In genomic region chr10:34036587-34036986, GRCm38 (mm10) we compare ENCODE assay signal across 9 mouse cellular contexts. TPM values are rescaled to one million over a fixed set of nuclear protein-coding genes. Genes with fewer than 3 reads are reported as not detected.
A peak's percentile ranks its signal among the peaks of the same experiment; 100 is the strongest.
DNase-seq lines count a peak whose midpoint lies in the region; ATAC-seq and TF ChIP-seq lines count a peak whose summit lies in the region.
"Had no signal": no experiment of that assay in that cellular context is flagged by ENCODE, and none has a peak within 500 bp of the region (broad histone marks: within the 10 kb centered on the region; RNA-seq: fewer than 3 reads in every experiment).

No protein-coding gene starts in this region.

- WGBS in cerebellum, adult 2 months = 11% methylated on average over 5 of the region's 5 CpGs
- 12% methylated on average over 5 of the region's 5 CpGs for WGBS in liver, embryonic 11.5 days
- WGBS in liver, embryonic 12.5 days (ENCODE audit: insufficient replicate concordance) = 13% methylated on average over 5 of the region's 5 CpGs
- WGBS in kidney, postnatal 0 days = 11% methylated on average over 5 of the region's 5 CpGs
- WGBS in neural tube, embryonic 15.5 days = 11% methylated on average over 5 of the region's 5 CpGs

- DNase-seq in cerebellum, adult 2 months = peak in 1 of 2 experiments; percentile 42
- no peak for DNase-seq in cerebellum, adult 11 months
- DNase-seq in liver, embryonic 11.5 days (ENCODE audit: low spot score) = no peak
- peak; percentile 38 for DNase-seq in embryo, embryonic 9.5 days (ENCODE audit: extremely low spot score)
- DNase-seq in kidney, postnatal 0 days (ENCODE audit: low spot score) = peak; percentile 92
- no peak for DNase-seq in gastrocnemius, adult 8-10 months (ENCODE audit: low spot score in 2 of 2)

- no peaks in the 10 kb centered on the region for H3K9me3 ChIP-seq in liver, embryonic 11.5 days (ENCODE audit: control insufficient read depth, low read length)
- no peaks in the 10 kb centered on the region for H3K9me3 ChIP-seq in liver, embryonic 12.5 days (replicated peaks)
- no peaks in the 10 kb centered on the region for H3K9me3 ChIP-seq in kidney, postnatal 0 days (replicated peaks; ENCODE audit: low read length)
- no peaks in the 10 kb centered on the region for H3K9me3 ChIP-seq in neural tube, embryonic 15.5 days (replicated peaks)
- H3K9me3 ChIP-seq: heart, embryonic 15.5 days had no signal

- no peak overlapping the region for H3K4me3 ChIP-seq in cerebellum, adult 2 months (replicated peaks; ENCODE audit: insufficient read depth, low read depth, low read length)
- no peak overlapping the region for H3K4me3 ChIP-seq in liver, embryonic 11.5 days (ENCODE audit: low read depth, low read length)
- H3K4me3 ChIP-seq in liver, embryonic 12.5 days = no peak overlapping the region
- H3K4me3 ChIP-seq in kidney, postnatal 0 days (replicated peaks; ENCODE audit: low read depth, low read length) = no peak overlapping the region
- H3K4me3 ChIP-seq in neural tube, embryonic 15.5 days (replicated peaks) = no peak overlapping the region
- H3K4me3 ChIP-seq: heart, embryonic 15.5 days had no signal

- H3K27me3 ChIP-seq in cerebellum, adult 2 months (ENCODE audit: control insufficient read depth, insufficient read depth, low read length) = no peaks in the 10 kb centered on the region
- no peaks in the 10 kb centered on the region for H3K27me3 ChIP-seq in liver, embryonic 11.5 days (replicated peaks; ENCODE audit: control insufficient read depth, insufficient read depth, low read length)
- no peaks in the 10 kb centered on the region for H3K27me3 ChIP-seq in liver, embryonic 12.5 days (replicated peaks)
- H3K27me3 ChIP-seq in kidney, postnatal 0 days (ENCODE audit: insufficient read depth, low read length) = no peaks in the 10 kb centered on the region
- H3K27me3 ChIP-seq in neural tube, embryonic 15.5 days (replicated peaks) = no peaks in the 10 kb centered on the region
- H3K27me3 ChIP-seq: heart, embryonic 15.5 days had no signal

- no peak overlapping the region for H3K27ac ChIP-seq in cerebellum, adult 2 months (ENCODE audit: insufficient read depth, low read length)
- no peak overlapping the region for H3K27ac ChIP-seq in liver, embryonic 11.5 days (ENCODE audit: low read depth, low read length)
- H3K27ac ChIP-seq in liver, embryonic 12.5 days = no peak overlapping the region
- H3K27ac ChIP-seq in kidney, postnatal 0 days = no peak overlapping the region
- no peak overlapping the region for H3K27ac ChIP-seq in neural tube, embryonic 15.5 days (replicated peaks)
- H3K27ac ChIP-seq: heart, embryonic 15.5 days had no signal

- H3K36me3 ChIP-seq in liver, embryonic 11.5 days (ENCODE audit: control insufficient read depth, insufficient read depth, low read length) = no peaks in the 10 kb centered on the region
- no peaks in the 10 kb centered on the region for H3K36me3 ChIP-seq in liver, embryonic 12.5 days
- no peaks in the 10 kb centered on the region for H3K36me3 ChIP-seq in kidney, postnatal 0 days (ENCODE audit: insufficient read depth, low read length)
- H3K36me3 ChIP-seq in neural tube, embryonic 15.5 days = no peaks in the 10 kb centered on the region
- H3K36me3 ChIP-seq: heart, embryonic 15.5 days had no signal

- no peaks in the 10 kb centered on the region; the same call in 1 of the 2 replicates for H3K4me1 ChIP-seq in cerebellum, adult 2 months (ENCODE audit: control insufficient read depth, insufficient read depth, low read length)
- H3K4me1 ChIP-seq in liver, embryonic 11.5 days (replicated peaks; ENCODE audit: control insufficient read depth, insufficient read depth, low read length) = no peaks in the 10 kb centered on the region
- no peaks in the 10 kb centered on the region for H3K4me1 ChIP-seq in liver, embryonic 12.5 days
- H3K4me1 ChIP-seq in kidney, postnatal 0 days (replicated peaks; ENCODE audit: insufficient read depth, low read length) = no peaks in the 10 kb centered on the region
- H3K4me1 ChIP-seq in neural tube, embryonic 15.5 days = peaks cover 7% of the 10 kb centered on the region; the same call in 1 of the 2 replicates
- H3K4me1 ChIP-seq: heart, embryonic 15.5 days had no signal

- TF ChIP-seq POLR2A in cerebellum, adult 2 months (IDR thresholded peaks at IDR 0.05; ENCODE audit: borderline replicate concordance, insufficient read depth, low read length) = no peak

- ATAC-seq in liver, embryonic 11.5 days (replicated peaks; ENCODE audit: low FRiP score) = peak; percentile 74; the same call in 1 of the 2 replicates
- ATAC-seq in liver, embryonic 12.5 days = no peak
- ATAC-seq in kidney, postnatal 0 days (replicated peaks; ENCODE audit: low FRiP score, low read depth) = peak; percentile 57; the same call in 1 of the 2 replicates
- peak; percentile 92 for ATAC-seq in neural tube, embryonic 15.5 days (ENCODE audit: low FRiP score)

- peak; percentile 31; the same call in 1 of the 2 replicates for TF ChIP-seq CTCF in cerebellum, adult 2 months (IDR thresholded peaks at IDR 0.05; ENCODE audit: borderline replicate concordance, insufficient read depth, low read depth, low read length)
- peak; percentile 94 for TF ChIP-seq CTCF in kidney, postnatal 0 days (IDR thresholded peaks at IDR 0.05; ENCODE audit: low read depth)

- H3K9ac ChIP-seq in liver, embryonic 11.5 days (ENCODE audit: low read depth, low read length) = no peak overlapping the region
- H3K9ac ChIP-seq in liver, embryonic 12.5 days = no peak overlapping the region
- no peak overlapping the region for H3K9ac ChIP-seq in kidney, postnatal 0 days (ENCODE audit: low read depth, low read length)
- H3K9ac ChIP-seq in neural tube, embryonic 15.5 days (replicated peaks) = no peak overlapping the region
- H3K9ac ChIP-seq: heart, embryonic 15.5 days had no signal

- no peak overlapping the region for H3K4me2 ChIP-seq in liver, embryonic 11.5 days
- no peak overlapping the region for H3K4me2 ChIP-seq in liver, embryonic 12.5 days
- H3K4me2 ChIP-seq in kidney, postnatal 0 days (ENCODE audit: low read length) = no peak overlapping the region
- H3K4me2 ChIP-seq in neural tube, embryonic 15.5 days = peak overlapping the region; percentile 37; the same call in 1 of the 2 replicates
- H3K4me2 ChIP-seq: heart, embryonic 15.5 days had no signal

RNA-seq across cellular contexts. Expression of gene Trappc3l, which starts 0.8 kb away (rescaled TPM):
- not detected in 2 replicates for polyA plus RNA-seq in cerebellum, adult 2 months (2012; rRNA removed)
- polyA plus RNA-seq in liver, embryonic 11.5 days (2014; fragmentation: Nextera tagmentation; extraction: Ambion mirVana) = not detected in 2 replicates
- not detected in 2 replicates for polyA plus RNA-seq in liver, embryonic 12.5 days (2016; fragmentation: Nextera tagmentation; extraction: Ambion mirVana)
- polyA plus RNA-seq in kidney, postnatal 0 days (2015; fragmentation: Nextera tagmentation; extraction: Ambion mirVana) = not detected in 2 replicates
- 0.42 and 0.91 TPM in 2 replicates for polyA plus RNA-seq in neural tube, embryonic 15.5 days (2015; fragmentation: Nextera tagmentation; extraction: Ambion mirVana)
- total RNA-seq in gastrocnemius, adult 8-10 months (2022) = not detected
- polyA plus RNA-seq: heart, embryonic 15.5 days had no signal

RNA-seq across cellular contexts. Expression of gene Calhm4, which starts 7.5 kb away (rescaled TPM):
- not detected in 2 replicates for polyA plus RNA-seq in cerebellum, adult 2 months (2012; rRNA removed)
- 0.05 TPM in 1 of 2 replicates, not detected in the other for polyA plus RNA-seq in liver, embryonic 11.5 days (2014; fragmentation: Nextera tagmentation; extraction: Ambion mirVana)
- polyA plus RNA-seq in liver, embryonic 12.5 days (2016; fragmentation: Nextera tagmentation; extraction: Ambion mirVana) = not detected in 2 replicates
- not detected in 2 replicates for polyA plus RNA-seq in kidney, postnatal 0 days (2015; fragmentation: Nextera tagmentation; extraction: Ambion mirVana)
- not detected in 2 replicates for polyA plus RNA-seq in neural tube, embryonic 15.5 days (2015; fragmentation: Nextera tagmentation; extraction: Ambion mirVana)
- not detected for total RNA-seq in gastrocnemius, adult 8-10 months (2022)
- polyA plus RNA-seq: heart, embryonic 15.5 days had no signal

RNA-seq across cellular contexts. Expression of gene Rwdd1, which starts 17.2 kb away (rescaled TPM):
- polyA plus RNA-seq in cerebellum, adult 2 months (2012; rRNA removed) = 65.2 and 78.4 TPM in 2 replicates
- 136 and 139 TPM in 2 replicates for polyA plus RNA-seq in liver, embryonic 11.5 days (2014; fragmentation: Nextera tagmentation; extraction: Ambion mirVana)
- polyA plus RNA-seq in liver, embryonic 12.5 days (2016; fragmentation: Nextera tagmentation; extraction: Ambion mirVana) = 79.2 and 80.7 TPM in 2 replicates
- polyA plus RNA-seq in kidney, postnatal 0 days (2015; fragmentation: Nextera tagmentation; extraction: Ambion mirVana) = 142 and 147 TPM in 2 replicates
- 116 and 129 TPM in 2 replicates for polyA plus RNA-seq in neural tube, embryonic 15.5 days (2015; fragmentation: Nextera tagmentation; extraction: Ambion mirVana)
- total RNA-seq in gastrocnemius, adult 8-10 months (2022) = 100 to 1,000 TPM; 173 to 185 (median 176) TPM

RNA-seq across cellular contexts. Expression of gene Calhm5, which starts 59.7 kb away (rescaled TPM):
- polyA plus RNA-seq in cerebellum, adult 2 months (2012; rRNA removed) = 0.49 and 0.52 TPM in 2 replicates
- polyA plus RNA-seq in liver, embryonic 11.5 days (2014; fragmentation: Nextera tagmentation; extraction: Ambion mirVana) = 0.08 and 0.09 TPM in 2 replicates
- polyA plus RNA-seq in liver, embryonic 12.5 days (2016; fragmentation: Nextera tagmentation; extraction: Ambion mirVana) = 0.06 and 0.07 TPM in 2 replicates
- 0.56 and 0.57 TPM in 2 replicates for polyA plus RNA-seq in kidney, postnatal 0 days (2015; fragmentation: Nextera tagmentation; extraction: Ambion mirVana)
- polyA plus RNA-seq in neural tube, embryonic 15.5 days (2015; fragmentation: Nextera tagmentation; extraction: Ambion mirVana) = 0.92 and 1.1 TPM in 2 replicates
- under 1 TPM; 0.17 to 0.67 (median 0.40) TPM for total RNA-seq in gastrocnemius, adult 8-10 months (2022)

Comparison
In these comparisons a context has a peak if more than half of its experiments do, and no peak if none do; other contexts are left out.
1. DNase-seq: peak in embryo, embryonic 9.5 days (single experiment) and kidney, postnatal 0 days (single experiment); none in cerebellum, adult 11 months (single experiment), liver, embryonic 11.5 days (single experiment) and gastrocnemius, adult 8-10 months (0 of 2).